Mouse (Mus musculus): Measurements from ENCODE around the gene Il22.
"Not testable (repeated sequence)": the region's sequence is repeated elsewhere in the genome, so short reads cannot be mapped to it uniquely, and the experiment has no call there.

DNA sequence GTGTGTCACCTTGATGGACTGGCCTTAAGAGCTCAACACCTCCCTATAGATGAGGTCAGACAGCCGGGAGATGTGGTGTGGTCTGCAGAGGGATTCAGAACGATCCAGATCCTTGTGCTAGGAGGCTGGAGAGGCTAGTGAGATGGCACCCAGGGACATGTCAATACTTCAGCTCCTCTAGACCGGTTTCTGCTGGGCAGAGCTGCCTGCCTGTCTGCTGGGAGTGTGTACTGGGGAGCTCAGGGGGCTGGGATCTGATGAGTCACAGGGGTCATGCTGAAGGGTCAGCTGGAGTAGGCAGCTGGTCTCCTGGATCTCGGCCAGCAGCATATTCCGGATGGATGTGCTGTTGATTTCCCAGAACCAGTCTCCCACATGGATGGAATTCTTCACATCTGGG is 27.9 kb downstream of the Il22 start:
- TF ChIP-seq POLR2A (IDR thresholded peaks at IDR 0.05; ENCODE audit: low read depth, low read length); CTCF (IDR thresholded peaks at IDR 0.05; ENCODE audit: borderline replicate concordance, insufficient read depth, low read length): not testable (repeated sequence)

All from embryonic fibroblast, embryonic 13.5 days (primary cell).